Mouse (Mus musculus) midbrain, postnatal 0 days (tissue): ENCODE results near the gene Ribc2. TPM values are rescaled to one million over a fixed set of nuclear protein-coding genes. Genes with fewer than 3 reads are reported as not detected.

ENCODE experiments used
- ATAC-seq: fragments of 200-750 bp; cut with Nextera tagmentation; 2 replicates; pipeline ENCODE4 v1.8.0; 2017; ENCODE audit warnings: moderate number of reproducible peaks, mild to moderate bottlenecking, moderate TSS enrichment, moderate library complexity; ENCODE audit not compliant: low FRiP score
- DNase-seq: peaks from one replicate; pipeline ENCODE4 v3.0.0-alpha.2; 2015; ENCODE audit warnings: low spot score
- H3K27ac ChIP-seq: fragments of 300-500 bp; sonication (generic); 2 replicates; pipeline ENCODE4 v1.5.1; 2014; ENCODE audit warnings: low read depth, mild to moderate bottlenecking, low read length, mixed read lengths
- H3K27me3 ChIP-seq: fragments of 300-500 bp; sonication (generic); 2 replicates; pipeline ENCODE4 v1.6.1; 2014; ENCODE audit warnings: low read length, control low read depth, mixed read lengths; ENCODE audit not compliant: insufficient read depth
- H3K36me3 ChIP-seq: fragments of 300-500 bp; sonication (generic); 2 replicates; pipeline ENCODE4 v1.6.1; 2014; ENCODE audit warnings: low read length, control low read depth, mixed read lengths; ENCODE audit not compliant: insufficient read depth
- H3K4me1 ChIP-seq: fragments of 300-500 bp; sonication (generic); 2 replicates; pipeline ENCODE4 v1.6.1; 2014; ENCODE audit warnings: mild to moderate bottlenecking, control low read depth, antibody characterized with exemption, low read length, mixed read lengths; ENCODE audit not compliant: insufficient read depth
- H3K4me2 ChIP-seq: fragments of 300-500 bp; sonication (generic); 2 replicates; pipeline ENCODE4 v1.6.1; 2014; ENCODE audit warnings: low read depth, mild to moderate bottlenecking, low read length, mixed read lengths; ENCODE audit not compliant: poor library complexity, severe bottlenecking
- H3K4me3 ChIP-seq: fragments of 300-500 bp; sonication (generic); 2 replicates; pipeline ENCODE4 v1.5.1; 2014; ENCODE audit warnings: low read depth, mild to moderate bottlenecking, low read length, moderate library complexity
- H3K9ac ChIP-seq: fragments of 300-500 bp; sonication (generic); replicated peaks from 2 replicates; pipeline ENCODE4 v1.6.1; 2014; ENCODE audit warnings: mild to moderate bottlenecking, low read length, moderate library complexity, mixed read lengths; ENCODE audit not compliant: poor library complexity, severe bottlenecking
- H3K9me3 ChIP-seq: fragments of 300-500 bp; sonication (generic); 2 replicates; pipeline ENCODE4 v1.6.1; 2016; ENCODE audit warnings: low read length, control low read depth
- CTCF ChIP-seq: IDR thresholded peaks from 2 replicates; pipeline ENCODE4 v1.5.1; 2016; ENCODE audit warnings: antibody characterized with exemption, mild to moderate bottlenecking
- WGBS: fragments of 180-500 bp; shearing (Covaris S2); extraction: QIAGEN DNeasy Blood & Tissue Kit; methylation state at CpG from one replicate; pipeline ENCODE4 v1.1.7; 2014; 5-methylcytosine and 5-hydroxymethylcytosine counted together
- polyA plus RNA-seq: library from polyadenylated mRNA; unstranded; fragments of >200 nt; fragmentation: Nextera tagmentation; extraction: Ambion mirVana; gene quantifications from 2 replicates; pipeline ENCODE4 v1.2.1, GENCODE M21; 2015
- total RNA-seq: library from RNA; depleted of rRNA; stranded (reverse); fragments of >200 nt; gene quantifications from 2 replicates; pipeline ENCODE4 v1.2.3, GENCODE M21; 2014

Gene Ribc2
- total and polyA plus RNA-seq, 2 experiments from 2014 or later: 0.77 to 0.93 TPM

GRCm38 (mm10) chr15:85173425-85173824 is 41.5 kb downstream of the Ribc2 start:
- Histone ChIP-seq H3K9ac (no peak overlapping the region), H3K9me3 (no peaks in the 10 kb centered on the region), H3K4me1 (no peaks in the 10 kb centered on the region), H3K36me3 (no peaks in the 10 kb centered on the region), H3K27ac (no peak overlapping the region), H3K27me3 (no peaks in the 10 kb centered on the region), H3K4me2 (no peak overlapping the region), H3K4me3 (no peak overlapping the region)
- DNase-seq (no peak), ATAC-seq (no peak)
- 78% methylated on average over 8 of the region's 8 CpGs for WGBS
- TF ChIP-seq CTCF: no peak

- H3K9me3 ChIP-seq: no peaks in the 10 kb centered on the region
- no peak overlapping the region for H3K4me2 ChIP-seq
- H3K9ac ChIP-seq: no peak overlapping the region
- H3K27me3 ChIP-seq: no peaks in the 10 kb centered on the region
- H3K36me3 ChIP-seq: no peaks in the 10 kb centered on the region
- no peak for TF ChIP-seq CTCF
- H3K4me3 ChIP-seq: no peak overlapping the region
- no peaks in the 10 kb centered on the region for H3K4me1 ChIP-seq
- no peak for DNase-seq
- no peak for ATAC-seq
- WGBS: 83% methylated on average over 10 of the region's 10 CpGs
- H3K27ac ChIP-seq: no peak overlapping the region
Measured at GRCm38 (mm10) chr15:85174060-85174459, 42.2 kb downstream of the Ribc2 start.

DNA sequence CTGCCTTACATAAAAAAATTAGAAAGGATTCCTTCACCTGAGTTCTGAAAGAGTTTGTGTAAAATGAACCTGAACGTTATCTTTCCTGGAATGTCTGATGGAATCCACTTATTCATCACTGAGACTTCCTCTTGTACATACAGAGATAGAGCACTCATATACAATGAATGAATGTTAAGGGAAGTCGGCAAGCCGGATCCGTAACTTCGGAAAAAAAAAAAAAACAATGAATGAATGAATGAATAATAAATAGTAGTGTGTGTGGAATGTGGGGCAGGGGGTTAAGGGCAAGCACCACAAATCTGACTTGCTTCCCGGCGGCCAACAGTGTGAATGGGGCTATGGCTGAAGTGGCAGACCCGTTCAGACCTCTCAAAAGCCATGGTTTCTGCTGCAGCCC is 45.7 kb downstream of the Ribc2 start:
- Histone ChIP-seq H3K27ac (no peak overlapping the region), H3K9me3 (no peaks in the 10 kb centered on the region), H3K4me3 (no peak overlapping the region), H3K9ac (no peak overlapping the region), H3K36me3 (no peaks in the 10 kb centered on the region), H3K4me1 (no peaks in the 10 kb centered on the region), H3K27me3 (no peaks in the 10 kb centered on the region), H3K4me2 (no peak overlapping the region)
- TF ChIP-seq CTCF: no peak
- 81% methylated on average over 8 of the region's 8 CpGs for WGBS
- no peak for ATAC-seq
- DNase-seq: peak; percentile 63

- no peak for TF ChIP-seq CTCF
- no peak overlapping the region for H3K4me3 ChIP-seq
- no peaks in the 10 kb centered on the region for H3K27me3 ChIP-seq
- H3K36me3 ChIP-seq: no peaks in the 10 kb centered on the region
- no peak overlapping the region for H3K27ac ChIP-seq
- no peaks in the 10 kb centered on the region for H3K4me1 ChIP-seq
- DNase-seq (no peak), ATAC-seq (no peak)
- H3K4me2 ChIP-seq: no peak overlapping the region
- WGBS: 78% methylated on average over 6 of the region's 6 CpGs
- H3K9ac ChIP-seq: no peak overlapping the region
- H3K9me3 ChIP-seq: no peaks in the 10 kb centered on the region
Measured at GRCm38 (mm10) chr15:85178172-85178571, 46.3 kb downstream of the Ribc2 start.

DNA sequence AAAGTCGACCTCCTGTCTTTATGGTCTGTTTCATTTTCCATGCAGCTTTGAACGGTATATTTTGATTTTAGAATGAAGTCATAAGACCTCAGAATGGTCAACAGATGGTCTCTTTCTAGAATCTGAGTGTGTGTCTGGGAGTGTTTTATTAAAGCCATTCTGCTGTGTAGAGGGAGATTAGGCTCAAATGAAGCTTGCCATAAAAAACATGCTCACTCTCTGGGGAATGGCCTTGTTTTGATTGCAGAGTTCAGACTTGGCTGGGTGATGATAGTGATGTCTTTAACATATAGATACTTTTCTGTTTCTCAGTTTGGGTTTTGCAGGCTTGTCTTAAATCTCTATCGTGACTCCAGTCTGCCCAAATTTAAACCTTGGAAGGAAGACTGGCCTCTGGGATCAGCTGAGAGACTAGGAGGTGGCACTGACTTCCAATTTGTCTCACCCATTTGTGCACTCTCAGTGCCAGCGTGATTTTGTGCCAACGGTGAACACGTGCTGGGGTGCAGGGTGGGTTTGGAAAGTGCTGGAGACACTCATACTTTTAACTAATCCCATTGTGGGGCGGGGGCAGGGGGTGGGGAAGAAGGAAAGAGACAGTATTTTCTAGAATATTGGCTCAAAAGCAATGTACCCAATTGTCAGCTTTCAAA is 47.8 kb downstream of the Ribc2 start:
- Histone ChIP-seq H3K4me1 (no peaks in the 10 kb centered on the region), H3K9me3 (no peaks in the 10 kb centered on the region), H3K27me3 (no peaks in the 10 kb centered on the region), H3K4me2 (no peak overlapping the region), H3K36me3 (no peaks in the 10 kb centered on the region), H3K4me3 (no peak overlapping the region), H3K9ac (no peak overlapping the region), H3K27ac (no peak overlapping the region; the same call in 1 of the 2 replicates)
- WGBS: 70% methylated on average over 7 of the region's 7 CpGs
- no peak for ATAC-seq
- peak; percentile 59 for DNase-seq
- TF ChIP-seq CTCF: no peak

- H3K36me3 ChIP-seq: no peaks in the 10 kb centered on the region
- DNase-seq: peak; percentile 53
- H3K4me2 ChIP-seq: no peak overlapping the region
- no peaks in the 10 kb centered on the region for H3K4me1 ChIP-seq
- H3K27me3 ChIP-seq: no peaks in the 10 kb centered on the region
- no peaks in the 10 kb centered on the region for H3K9me3 ChIP-seq
- ATAC-seq: no peak
- no peak overlapping the region for H3K27ac ChIP-seq
- no peak overlapping the region for H3K9ac ChIP-seq
- no peak for TF ChIP-seq CTCF
- no peak overlapping the region for H3K4me3 ChIP-seq
Measured at GRCm38 (mm10) chr15:85180368-85180767, 48.5 kb downstream of the Ribc2 start.
